Mouse (Mus musculus) embryonic fibroblast, embryonic 13.5 days (primary cell): ENCODE measurements around the gene Kcnf1.

ENCODE experiments used
- CTCF ChIP-seq: IDR thresholded peaks from 2 replicates; pipeline ENCODE4 v1.5.1; 2011; ENCODE audit warnings: mild to moderate bottlenecking, control low read depth, low read length, moderate library complexity, borderline replicate concordance; ENCODE audit not compliant: insufficient read depth
- POLR2A ChIP-seq: IDR thresholded peaks from 2 replicates; pipeline ENCODE4 v1.6.1; 2011; ENCODE audit warnings: low read depth, mild to moderate bottlenecking, control low read depth, low read length, moderate library complexity

- TF ChIP-seq POLR2A: no peak
- TF ChIP-seq CTCF: no peak
Measured at GRCm38 (mm10) chr12:17194140-17194539, 17.5 kb upstream of the Kcnf1 start.
